Mouse (Mus musculus) hindbrain, embryonic 15.5 days (tissue): ENCODE results near the gene Ankrd63. TPM values are rescaled to one million over a fixed set of nuclear protein-coding genes. Genes with fewer than 3 reads are reported as not detected.

ENCODE experiments used
- ATAC-seq: fragments of 200-750 bp; cut with Nextera tagmentation; 2 replicates; pipeline ENCODE4 v1.8.0; 2017; ENCODE audit warnings: low read depth, moderate number of reproducible peaks, moderate TSS enrichment; ENCODE audit not compliant: low FRiP score
- H3K27ac ChIP-seq: fragments of 300-500 bp; sonication (generic); replicated peaks from 2 replicates; pipeline ENCODE4 v1.5.1; 2015; ENCODE audit warnings: mild to moderate bottlenecking, inconsistent platforms
- H3K27me3 ChIP-seq: fragments of 300-500 bp; sonication (generic); 2 replicates; pipeline ENCODE4 v1.6.1; 2015; ENCODE audit warnings: control low read depth, inconsistent platforms
- H3K36me3 ChIP-seq: fragments of 300-500 bp; sonication (generic); 2 replicates; pipeline ENCODE4 v1.6.1; 2015; ENCODE audit warnings: control low read depth, inconsistent platforms
- H3K4me1 ChIP-seq: fragments of 300-500 bp; sonication (generic); replicated peaks from 2 replicates; pipeline ENCODE4 v1.6.1; 2015; ENCODE audit warnings: control low read depth, inconsistent platforms
- H3K4me2 ChIP-seq: fragments of 300-500 bp; sonication (generic); 2 replicates; pipeline ENCODE4 v1.6.1; 2015; ENCODE audit warnings: moderate library complexity, mild to moderate bottlenecking, inconsistent platforms
- H3K4me3 ChIP-seq: fragments of 300-500 bp; sonication (generic); 2 replicates; pipeline ENCODE4 v1.5.1; 2015; ENCODE audit warnings: mild to moderate bottlenecking, inconsistent platforms
- H3K9ac ChIP-seq: fragments of 300-500 bp; sonication (generic); 2 replicates; pipeline ENCODE4 v1.6.1; 2015; ENCODE audit warnings: inconsistent platforms
- H3K9me3 ChIP-seq: fragments of 300-500 bp; sonication (generic); 2 replicates; pipeline ENCODE4 v1.6.1; 2016; ENCODE audit warnings: control low read depth, inconsistent platforms
- WGBS: fragments of 180-500 bp; shearing (Covaris S2); methylation state at CpG from one replicate; pipeline ENCODE4 v1.1.7; 2015; 5-methylcytosine and 5-hydroxymethylcytosine counted together
- polyA plus RNA-seq: library from polyadenylated mRNA; unstranded; fragments of >200 nt; fragmentation: Nextera tagmentation; extraction: Ambion mirVana; gene quantifications from 2 replicates; pipeline ENCODE4 v1.2.1, GENCODE M21; 2015

Gene Ankrd63
- 0.05 TPM in 1 of 2 replicates, not detected in the other for polyA plus RNA-seq

DNA sequence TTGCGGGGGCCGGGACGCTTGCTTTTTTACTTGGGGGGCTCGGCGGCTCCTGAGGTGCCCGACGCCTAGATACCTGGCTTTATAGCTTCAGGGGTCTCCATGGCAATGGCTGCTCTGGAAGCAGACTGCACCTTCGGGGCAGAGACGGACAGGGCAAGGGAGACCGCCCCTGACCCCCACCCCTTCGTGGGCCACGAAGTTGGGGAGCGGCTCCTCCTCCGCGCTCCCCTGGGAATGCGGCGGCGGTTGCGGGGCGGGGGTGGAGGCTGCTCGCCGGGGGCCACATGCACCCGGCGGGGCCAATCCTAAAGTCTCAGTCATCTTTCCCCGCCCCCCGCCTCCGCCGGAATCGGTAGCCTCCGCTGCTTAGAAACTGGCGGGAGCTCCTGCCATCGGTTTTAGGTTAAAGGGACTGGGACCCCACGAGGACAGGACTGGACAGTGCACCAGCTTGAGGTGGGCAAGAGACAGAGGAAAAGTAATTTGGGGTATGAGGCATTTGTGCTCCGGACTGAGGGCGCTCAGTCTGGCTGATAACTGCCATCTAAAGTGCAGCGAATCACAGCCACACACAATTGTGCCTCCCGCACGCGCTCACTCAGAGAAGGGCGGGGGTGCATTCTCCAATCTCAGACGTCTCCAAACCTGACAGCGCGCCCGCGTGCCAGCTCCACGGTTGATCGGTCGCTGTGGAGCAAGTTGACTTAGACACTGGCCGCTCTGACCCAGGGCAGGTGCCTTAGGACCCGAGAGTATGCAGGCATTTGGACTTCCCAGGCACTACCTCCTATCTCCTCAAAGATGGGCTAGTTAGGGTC, at the start of gene Ankrd63:
TSS of gene Ankrd63 (minus strand) at position 51 of the 818 bp plus-strand sequence.
- Histone ChIP-seq H3K4me3 (peak within 1 kb of the TSS; percentile 37), H3K9ac (0 out of 2 replicates have a peak within 1 kb of the TSS, but pooled peaks have one; percentile 15), H3K27me3 (peaks cover 99% of the 10 kb centered on the region), H3K4me2 (peak within 1 kb of the TSS; percentile 64), H3K27ac (no peak within 1 kb of the TSS), H3K4me1 (peaks cover 37% of the 10 kb centered on the region), H3K36me3 (no peaks in the 10 kb centered on the region), H3K9me3 (no peaks in the 10 kb centered on the region)
- 1% methylated on average over 48 of the region's 50 CpGs for WGBS
- no peak for ATAC-seq

- no peaks in the 10 kb centered on the region for H3K9me3 ChIP-seq
- ATAC-seq: no peak
- 75% methylated on average over 4 of the region's 4 CpGs for WGBS
- peaks cover 28% of the 10 kb centered on the region for H3K4me1 ChIP-seq
- no peak overlapping the region for H3K4me3 ChIP-seq
- no peaks in the 10 kb centered on the region for H3K27me3 ChIP-seq
- no peak overlapping the region for H3K9ac ChIP-seq
- no peak overlapping the region for H3K27ac ChIP-seq
- no peak overlapping the region for H3K4me2 ChIP-seq
- H3K36me3 ChIP-seq: no peaks in the 10 kb centered on the region
Observed at GRCm38 (mm10) chr2:118752792-118753108, 49.0 kb upstream of the Ankrd63 start.

DNA sequence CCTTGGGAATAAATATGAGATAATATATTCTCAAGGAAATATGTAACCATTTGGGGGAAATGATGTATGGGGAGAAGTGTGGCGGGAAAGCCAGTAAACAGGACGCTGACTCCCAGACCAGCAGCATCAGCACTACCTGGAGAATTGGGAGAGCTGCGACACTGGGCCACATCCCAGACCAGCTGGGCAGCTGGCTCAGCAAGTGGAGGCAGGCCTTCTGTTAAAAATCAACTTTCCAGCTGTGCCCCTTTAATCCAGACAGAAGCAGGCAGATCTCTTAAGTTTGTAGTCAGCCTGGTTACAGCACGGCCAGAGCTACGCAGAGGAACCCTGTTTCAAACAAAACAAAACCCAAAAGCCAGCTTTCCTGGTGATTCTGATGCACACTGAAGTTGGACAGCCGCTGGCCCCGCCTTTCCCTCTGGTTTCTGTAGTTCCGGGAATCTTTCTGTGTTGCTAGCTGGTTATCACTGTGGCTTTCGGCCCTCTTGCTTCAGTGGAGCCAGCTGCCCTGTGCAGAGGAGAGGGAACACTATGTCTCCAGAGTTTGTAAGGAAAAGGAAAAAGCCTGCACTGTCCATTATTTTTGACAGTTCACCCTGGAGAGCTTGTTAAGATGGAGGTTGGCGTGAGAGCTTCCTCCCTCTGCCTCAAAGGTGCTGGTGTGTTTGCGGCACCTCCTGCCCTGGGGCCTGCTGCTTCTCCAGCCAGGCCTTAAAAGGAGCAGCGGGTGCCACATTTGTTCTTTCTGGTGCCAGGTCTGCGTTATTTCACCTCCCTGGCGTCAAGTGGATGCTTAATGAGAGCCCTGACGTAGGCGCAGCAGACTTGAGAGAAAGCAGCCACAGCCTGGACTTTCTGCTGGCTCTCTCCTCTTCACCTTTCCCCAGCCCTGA, 48.4 kb upstream of the Ankrd63 start:
- Histone ChIP-seq H3K4me2 (no peak overlapping the region), H3K36me3 (no peaks in the 10 kb centered on the region), H3K9me3 (no peaks in the 10 kb centered on the region), H3K27me3 (no peaks in the 10 kb centered on the region), H3K4me1 (peaks cover 34% of the 10 kb centered on the region), H3K9ac (no peak overlapping the region), H3K4me3 (no peak overlapping the region), H3K27ac (no peak overlapping the region)
- WGBS: 67% methylated on average over 16 of the region's 16 CpGs
- ATAC-seq: no peak

- Histone ChIP-seq H3K4me1 (peaks cover 41% of the 10 kb centered on the region), H3K9ac (no peak overlapping the region), H3K4me2 (no peak overlapping the region), H3K4me3 (no peak overlapping the region), H3K36me3 (no peaks in the 10 kb centered on the region), H3K27me3 (no peaks in the 10 kb centered on the region), H3K9me3 (no peaks in the 10 kb centered on the region), H3K27ac (no peak overlapping the region)
- no peak for ATAC-seq
- WGBS: 63% methylated on average over 8 of the region's 8 CpGs
Observed at GRCm38 (mm10) chr2:118750476-118750875, 46.7 kb upstream of the Ankrd63 start.

DNA sequence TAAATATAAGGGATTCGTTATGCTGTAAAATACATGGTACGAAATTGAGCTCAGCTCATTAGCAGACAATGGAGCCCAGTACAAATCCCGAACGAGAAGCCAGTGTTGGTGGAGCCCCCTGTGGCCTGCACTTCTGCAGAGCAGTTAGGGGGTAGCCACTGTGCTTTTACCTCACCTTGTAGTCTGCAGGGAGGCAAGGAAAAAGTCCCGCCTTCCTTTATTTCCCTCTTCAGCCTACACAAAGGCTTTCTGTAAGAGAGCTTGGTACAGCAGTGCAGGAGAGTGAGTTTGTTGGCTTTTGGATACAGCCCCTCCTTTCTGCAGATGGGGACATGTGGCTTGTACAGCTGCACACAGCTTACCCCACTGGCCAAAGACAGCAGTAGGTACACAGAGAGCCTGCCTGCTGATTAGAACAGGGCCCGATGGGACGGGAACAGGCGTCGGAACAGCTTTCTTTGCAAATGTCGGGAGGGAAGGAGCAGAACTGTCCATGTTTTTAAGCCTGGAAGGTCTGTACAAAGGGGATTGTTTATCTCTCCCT, 45.6 kb upstream of the Ankrd63 start:
- Histone ChIP-seq H3K4me2 (peak overlapping the region; percentile 34), H3K27ac (no peak overlapping the region), H3K9ac (no peak overlapping the region), H3K36me3 (no peaks in the 10 kb centered on the region), H3K4me1 (peaks cover 51% of the 10 kb centered on the region), H3K9me3 (no peaks in the 10 kb centered on the region), H3K4me3 (peak overlapping the region; percentile 8; the same call in 1 of the 2 replicates), H3K27me3 (0 out of 2 replicates have a peak, but pooled peaks cover under 1% of the 10 kb centered on the region)
- 26% methylated on average over 10 of the region's 10 CpGs for WGBS
- ATAC-seq: no peak

GRCm38 (mm10) chr2:118747301-118747960, 43.7 kb upstream of the Ankrd63 start:
- Histone ChIP-seq H3K36me3 (no peaks in the 10 kb centered on the region), H3K27me3 (peaks cover 7% of the 10 kb centered on the region; the same call in 1 of the 2 replicates), H3K27ac (no peak overlapping the region), H3K4me1 (peaks cover 59% of the 10 kb centered on the region), H3K4me2 (peak overlapping the region; percentile 93), H3K4me3 (peak overlapping the region; percentile 83), H3K9me3 (no peaks in the 10 kb centered on the region), H3K9ac (peak overlapping the region; percentile 14; the same call in 1 of the 2 replicates)
- 35% methylated on average over 10 of the region's 10 CpGs for WGBS
- ATAC-seq: no peak

DNA sequence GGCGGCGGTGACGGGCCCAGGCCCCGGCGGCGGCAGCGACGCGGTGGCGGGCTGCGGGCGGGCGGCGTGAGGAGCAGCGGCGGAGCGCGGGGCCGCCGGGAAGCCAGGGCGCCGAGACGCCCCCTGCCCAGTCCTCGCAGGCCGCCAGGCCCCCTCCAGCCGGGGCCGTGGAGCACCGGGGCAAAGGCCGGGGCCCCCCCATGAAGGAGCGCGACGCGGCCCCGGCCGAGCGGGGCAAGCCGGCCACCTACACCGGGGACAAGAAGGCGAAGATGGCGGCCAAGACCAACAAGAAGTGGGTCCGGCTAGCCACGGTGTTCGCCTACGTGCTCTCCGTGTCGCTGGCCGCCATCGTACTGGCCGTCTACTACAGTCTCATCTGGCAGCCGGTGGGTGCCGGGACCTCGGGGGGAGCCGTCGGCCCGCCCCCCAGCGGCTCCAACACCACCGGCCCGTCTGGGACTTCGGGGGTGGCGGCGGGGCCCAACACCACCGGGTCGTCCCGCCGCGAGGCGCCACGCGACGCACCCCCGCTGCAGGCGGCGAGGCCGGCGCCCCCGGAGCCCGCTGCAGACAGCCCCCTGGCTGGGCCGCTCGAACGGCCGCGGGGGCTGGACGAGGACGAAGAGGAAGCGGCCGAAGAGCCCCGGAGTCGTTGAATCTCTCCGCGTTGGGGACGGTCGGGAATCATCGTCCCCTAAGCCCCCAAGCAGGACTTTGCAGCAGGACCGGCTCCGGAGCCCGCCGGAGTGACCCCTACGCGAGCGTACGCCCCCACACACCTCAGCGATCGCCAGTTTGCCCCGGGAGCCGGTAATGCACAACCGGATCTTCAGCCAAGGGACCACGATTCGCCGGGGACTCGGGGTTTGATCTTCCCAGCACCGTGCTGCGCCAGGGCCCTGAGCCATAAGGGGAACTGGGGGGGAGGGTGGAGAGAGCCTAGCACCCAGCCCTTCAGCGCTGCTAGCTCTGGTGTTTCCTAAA, 42.4 kb upstream of the Ankrd63 start:
- peaks cover 13% of the 10 kb centered on the region; the same call in 1 of the 2 replicates for H3K27me3 ChIP-seq
- H3K4me1 ChIP-seq: peaks cover 59% of the 10 kb centered on the region
- peak overlapping the region; percentile 93 for H3K4me2 ChIP-seq
- peak overlapping the region; percentile 88 for H3K9ac ChIP-seq
- H3K27ac ChIP-seq: peak overlapping the region; percentile 73
- ATAC-seq: peak; percentile 49
- peak overlapping the region; percentile 83 for H3K4me3 ChIP-seq
- H3K36me3 ChIP-seq: no peaks in the 10 kb centered on the region
- under 1% methylated on average over 108 of the region's 113 CpGs for WGBS
- H3K9me3 ChIP-seq: no peaks in the 10 kb centered on the region

GRCm38 (mm10) chr2:118745232-118745884, 41.6 kb upstream of the Ankrd63 start, which contains the start of gene Inafm2:
Gene Inafm2, plus strand, starts transcription at chr2:118745758.
- Histone ChIP-seq H3K36me3 (no peaks in the 10 kb centered on the region), H3K4me3 (peak within 1 kb of the TSS; percentile 83), H3K4me1 (peaks cover 56% of the 10 kb centered on the region), H3K27me3 (peaks cover 13% of the 10 kb centered on the region; the same call in 1 of the 2 replicates), H3K27ac (peak within 1 kb of the TSS; percentile 73), H3K9ac (peak within 1 kb of the TSS; percentile 88), H3K4me2 (peak within 1 kb of the TSS; percentile 93), H3K9me3 (no peaks in the 10 kb centered on the region)
- peak; percentile 92 for ATAC-seq
- under 1% methylated on average over 56 of the region's 57 CpGs for WGBS

- Histone ChIP-seq H3K4me3 (peak overlapping the region; percentile 83), H3K9ac (no peak overlapping the region), H3K4me2 (peak overlapping the region; percentile 93), H3K27me3 (peaks cover 13% of the 10 kb centered on the region; the same call in 1 of the 2 replicates), H3K9me3 (no peaks in the 10 kb centered on the region), H3K4me1 (peaks cover 49% of the 10 kb centered on the region), H3K36me3 (no peaks in the 10 kb centered on the region), H3K27ac (no peak overlapping the region)
- 9% methylated on average over 7 of the region's 7 CpGs for WGBS
- no peak for ATAC-seq
Observed at GRCm38 (mm10) chr2:118744621-118745020, 40.9 kb upstream of the Ankrd63 start.

- Histone ChIP-seq H3K27me3 (peaks cover 13% of the 10 kb centered on the region; the same call in 1 of the 2 replicates), H3K36me3 (no peaks in the 10 kb centered on the region), H3K9me3 (no peaks in the 10 kb centered on the region), H3K9ac (no peak overlapping the region), H3K4me1 (peaks cover 37% of the 10 kb centered on the region), H3K4me3 (no peak overlapping the region), H3K27ac (no peak overlapping the region), H3K4me2 (no peak overlapping the region)
- 22% methylated on average over 8 of the region's 8 CpGs for WGBS
- no peak for ATAC-seq
Observed at GRCm38 (mm10) chr2:118743261-118743943, 39.6 kb upstream of the Ankrd63 start.
